Mouse (Mus musculus) CH12.LX (cell line): Measurements from ENCODE around the gene Lypd6b. TPM values are rescaled to one million over a fixed set of nuclear protein-coding genes. Genes with fewer than 3 reads are reported as not detected.

ENCODE experiments used
- DNase-seq: peaks from one replicate; pipeline ENCODE4 v3.0.0-alpha.2; 2013; ENCODE audit errors: extremely low read depth
- H3K27ac ChIP-seq: 2 replicates; pipeline ENCODE4 v1.5.1; 2012; ENCODE audit warnings: low read depth, mild to moderate bottlenecking, control low read depth, moderate library complexity; ENCODE audit not compliant: insufficient read depth
- H3K27me3 ChIP-seq: replicated peaks from 2 replicates; pipeline ENCODE3; 2012; ENCODE audit warnings: inconsistent platforms
- H3K36me3 ChIP-seq, 2 experiments: replicated peaks in 1 of 2; 2 replicates each; pipeline versions ENCODE3 to v1.6.1; 2012; ENCODE audit warnings: inconsistent platforms in 1 of 2, low read length in 1 of 2, mild to moderate bottlenecking in 1 of 2, mixed read lengths in 1 of 2, moderate library complexity in 1 of 2; ENCODE audit not compliant: control insufficient read depth in 1 of 2, insufficient read depth in 1 of 2
- H3K4me1 ChIP-seq, 2 experiments: 2 replicates each; pipeline ENCODE4 v1.6.1; 2012; ENCODE audit warnings: inconsistent platforms in 1 of 2, moderate library complexity in 1 of 2; ENCODE audit not compliant: insufficient read depth in 2 of 2, control insufficient read depth in 1 of 2
- H3K4me2 ChIP-seq: 2 replicates; pipeline ENCODE4 v1.6.1; 2012; ENCODE audit warnings: low read depth, mild to moderate bottlenecking, control low read depth; ENCODE audit not compliant: poor library complexity, insufficient read depth, severe bottlenecking
- H3K4me3 ChIP-seq, 3 experiments: fragments of 150-350 bp in 1 of 3; sonication (generic) in 1 of 3; replicated peaks in 1 of 3; 2 replicates each; pipeline versions ENCODE3 to v1.5.1; 2011 to 2012; ENCODE audit warnings: low read depth in 2 of 3, low read length in 2 of 3, mild to moderate bottlenecking in 2 of 3, moderate library complexity in 2 of 3, control low read depth in 1 of 3, improper control_type of control experiment in 1 of 3, inconsistent platforms in 1 of 3, mixed read lengths in 1 of 3; ENCODE audit not compliant: poor library complexity in 1 of 3
- H3K79me2 ChIP-seq: replicated peaks from 2 replicates; pipeline ENCODE4 v1.6.1; 2012; ENCODE audit warnings: mild to moderate bottlenecking, moderate library complexity; ENCODE audit not compliant: control insufficient read depth, poor library complexity, insufficient read depth, severe bottlenecking; ENCODE audit errors: extremely low read depth
- H3K9ac ChIP-seq: 2 replicates; pipeline ENCODE4 v1.6.1; 2012; ENCODE audit warnings: low read depth, mild to moderate bottlenecking, control low read depth, moderate library complexity; ENCODE audit not compliant: insufficient read depth
- H3K9me3 ChIP-seq: replicated peaks from 2 replicates; pipeline ENCODE3; 2012; ENCODE audit warnings: low read length, inconsistent platforms, mixed read lengths
- ELF1 ChIP-seq: IDR thresholded peaks from 2 replicates; pipeline ENCODE4 v1.6.1; 2014; ENCODE audit warnings: low read depth, mild to moderate bottlenecking, inconsistent platforms, low read length, improper control_type of control experiment
- EP300 ChIP-seq: IDR thresholded peaks from 2 replicates; pipeline ENCODE4 v1.6.1; 2011; ENCODE audit warnings: low read length, improper control_type of control experiment
- GABPA ChIP-seq: IDR thresholded peaks from 2 replicates; pipeline ENCODE4 v1.6.1; 2012; ENCODE audit warnings: low read depth, low read length, improper control_type of control experiment, inconsistent platforms; ENCODE audit not compliant: insufficient replicate concordance
- HCFC1 ChIP-seq: IDR thresholded peaks from 2 replicates; pipeline ENCODE4 v1.6.1; 2012; ENCODE audit warnings: low read depth, mild to moderate bottlenecking, inconsistent platforms, low read length, improper control_type of control experiment
- JUN ChIP-seq: IDR thresholded peaks from 2 replicates; pipeline ENCODE4 v1.6.1; 2011; ENCODE audit warnings: low read depth, mild to moderate bottlenecking, low read length, improper control_type of control experiment, moderate library complexity; ENCODE audit not compliant: insufficient read depth
- JUND ChIP-seq: conservative IDR thresholded peaks from 2 replicates; pipeline ENCODE4 v1.6.1; 2011; ENCODE audit warnings: low read depth, low read length, improper control_type of control experiment
- MAFK ChIP-seq: IDR thresholded peaks from 2 replicates; pipeline ENCODE4 v1.6.1; 2011; ENCODE audit warnings: low read length, improper control_type of control experiment; ENCODE audit not compliant: insufficient replicate concordance
- MAZ ChIP-seq: IDR thresholded peaks from 2 replicates; pipeline ENCODE4 v1.6.1; 2012; ENCODE audit warnings: low read depth, mild to moderate bottlenecking, inconsistent platforms, low read length, improper control_type of control experiment, moderate library complexity
- MEF2A ChIP-seq: IDR thresholded peaks from 2 replicates; pipeline ENCODE4 v1.6.1; 2014; ENCODE audit warnings: low read depth, mild to moderate bottlenecking, inconsistent platforms, low read length, improper control_type of control experiment, borderline replicate concordance
- MYC ChIP-seq: IDR thresholded peaks from 2 replicates; pipeline ENCODE4 v1.6.1; 2011; ENCODE audit warnings: low read depth, mild to moderate bottlenecking, improper control_type of control experiment, low read length
- PAX5 ChIP-seq: IDR thresholded peaks from 2 replicates; pipeline ENCODE4 v1.6.1; 2012; ENCODE audit warnings: low read length, inconsistent platforms, mixed read lengths
- POLR2A ChIP-seq: IDR thresholded peaks from 2 replicates; pipeline ENCODE4 v1.6.1; 2011; ENCODE audit warnings: low read depth, mild to moderate bottlenecking, improper control_type of control experiment, low read length
- RCOR1 ChIP-seq: conservative IDR thresholded peaks from 2 replicates; pipeline ENCODE4 v1.6.1; 2012; ENCODE audit warnings: low read depth, mild to moderate bottlenecking, inconsistent platforms, low read length, improper control_type of control experiment
- TCF12 ChIP-seq: IDR thresholded peaks from 2 replicates; pipeline ENCODE4 v1.6.1; 2014; ENCODE audit warnings: low read depth, mild to moderate bottlenecking, inconsistent platforms, low read length, improper control_type of control experiment
- ZKSCAN1 ChIP-seq: IDR thresholded peaks from 2 replicates; pipeline ENCODE4 v1.6.1; 2012; ENCODE audit warnings: low read depth, inconsistent platforms, low read length, improper control_type of control experiment, borderline replicate concordance
- dilution Hi-C: fragments of 300-500 bp; cut with MboI; formaldehyde crosslinking; loops from 2 replicates; pipeline ENCODE4 v1.14.3; 2020; ENCODE audit warnings: low sequenced_read_pairs; ENCODE audit not compliant: extremely low pct_unique_long_range_greater_than_20kb, extremely low pct_ligation_motif_present
- in situ Hi-C: fragments of 300-500 bp; cut with MboI; formaldehyde crosslinking; loops from 3 replicates; pipeline ENCODE4 v1.14.3; 2019; ENCODE audit warnings: low sequenced_read_pairs, low pct_ligation_motif_present, low pct_unique_long_range_greater_than_20kb, mixed read lengths
- polyA plus RNA-seq: library from polyadenylated mRNA; unstranded; fragments of >175 nt; gene quantifications from 2 replicates; pipeline ENCODE4 v1.2.1, GENCODE M21; 2012; ENCODE audit warnings: low read depth; ENCODE audit not compliant: insufficient read length
- total RNA-seq, 2 experiments: library from RNA; depleted of rRNA; stranded (reverse); fragments of 300-350 nt in 1 of 2; fragments of >200 nt in 1 of 2; gene quantifications; 2 replicates each; pipeline ENCODE4 v1.2.3; 2012 to 2014

Lypd6b gene
- total and polyA plus RNA-seq, 3 experiments = 0.15 to 1.4 TPM; not detected in 1

DNA sequence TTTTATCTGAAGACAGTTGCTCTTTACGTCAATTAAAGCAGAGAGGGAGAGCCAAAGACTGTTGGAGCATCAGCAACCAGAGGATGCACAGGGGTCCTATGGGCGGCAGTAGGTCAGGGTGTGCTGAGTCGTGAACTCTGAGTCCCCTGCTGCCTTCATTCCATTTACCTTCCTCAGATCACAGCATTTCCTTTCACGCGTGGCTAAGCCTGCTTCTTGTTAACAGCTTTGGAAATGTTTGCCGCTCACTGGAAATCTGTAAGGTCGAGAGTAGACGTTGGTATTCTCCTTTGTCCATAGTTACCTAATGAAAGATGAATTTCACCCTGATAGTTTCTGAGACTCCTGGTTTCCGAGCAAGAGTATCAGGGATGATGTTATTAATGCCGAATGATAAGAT is 191.1 kb downstream of the Lypd6b start:
- H3K27me3 ChIP-seq = no peaks in the 10 kb centered on the region
- H3K4me3 ChIP-seq = no peak overlapping the region
- no peak overlapping the region for H3K4me2 ChIP-seq
- H3K4me1 ChIP-seq = no peaks in the 10 kb centered on the region
- no peaks in the 10 kb centered on the region for H3K36me3 ChIP-seq
- H3K9me3 ChIP-seq = no peaks in the 10 kb centered on the region
- no peak overlapping the region for H3K27ac ChIP-seq
- H3K79me2 ChIP-seq = no peaks in the 10 kb centered on the region
- in situ Hi-C loops = no loop called here
- dilution Hi-C loops = no loop called here
- DNase-seq = no peak
- no peak overlapping the region for H3K9ac ChIP-seq
- TF ChIP-seq TCF12 (no peak), MAZ (no peak), JUN (no peak), MYC (no peak), RCOR1 (no peak)

DNA sequence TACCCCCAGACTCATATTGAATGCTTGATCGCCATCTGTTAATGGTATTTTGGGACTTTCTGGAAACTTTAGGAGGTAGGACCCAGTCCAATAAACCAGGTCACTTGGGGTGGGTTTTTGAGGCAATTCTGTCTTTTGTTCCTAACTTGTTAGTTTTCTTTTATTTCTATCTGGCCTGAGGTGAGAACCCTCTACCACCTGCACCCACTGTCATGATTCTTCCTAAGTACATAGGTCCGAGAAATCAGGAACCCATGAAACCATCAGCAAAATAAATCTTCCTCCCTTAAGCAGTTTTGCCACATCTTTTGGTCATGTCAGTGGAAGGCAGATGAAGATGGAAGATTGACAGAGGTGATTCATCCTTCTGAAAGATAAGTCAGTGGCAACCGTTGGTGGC is 192.5 kb downstream of the Lypd6b start:
- no peak overlapping the region for H3K4me2 ChIP-seq
- dilution Hi-C loops = no loop called here
- no peaks in the 10 kb centered on the region for H3K9me3 ChIP-seq
- no peak for TF ChIP-seq ZKSCAN1
- no peak for TF ChIP-seq JUND
- TF ChIP-seq PAX5 = no peak
- TF ChIP-seq EP300 = no peak
- no peak for TF ChIP-seq MEF2A
- TF ChIP-seq MYC = no peak
- TF ChIP-seq POLR2A = no peak
- TF ChIP-seq MAFK = no peak
- no peak for TF ChIP-seq RCOR1
- TF ChIP-seq HCFC1 = no peak
- TF ChIP-seq ELF1 = no peak
- no peak for TF ChIP-seq GABPA
- no peak overlapping the region for H3K9ac ChIP-seq
- H3K79me2 ChIP-seq = no peaks in the 10 kb centered on the region
- H3K4me3 ChIP-seq = no peak overlapping the region
- no peaks in the 10 kb centered on the region for H3K36me3 ChIP-seq
- no peak overlapping the region for H3K27ac ChIP-seq
- no peaks in the 10 kb centered on the region for H3K27me3 ChIP-seq
- H3K4me1 ChIP-seq = no peaks in the 10 kb centered on the region
- in situ Hi-C loops = no loop called here
- DNase-seq = no peak
